Mouse (Mus musculus): ENCODE data around the gene Kif5c.

The Kif5c gene

GRCm38 (mm10) chr2:49744251-49745093 lies 125.4 kb downstream of the Kif5c start:
- DNase-seq (ENCODE audit: low spot score in 2 of 2), result peak; percentile 31 to 37

GRCm38 (mm10) chr2:49745094-49745781 lies 126.1 kb downstream of the Kif5c start:
- no peak for DNase-seq (ENCODE audit: low spot score in 2 of 2)

- no peak for DNase-seq (ENCODE audit: low spot score in 2 of 2)
Measured at GRCm38 (mm10) chr2:49746947-49747346, 127.8 kb downstream of the Kif5c start.

DNA sequence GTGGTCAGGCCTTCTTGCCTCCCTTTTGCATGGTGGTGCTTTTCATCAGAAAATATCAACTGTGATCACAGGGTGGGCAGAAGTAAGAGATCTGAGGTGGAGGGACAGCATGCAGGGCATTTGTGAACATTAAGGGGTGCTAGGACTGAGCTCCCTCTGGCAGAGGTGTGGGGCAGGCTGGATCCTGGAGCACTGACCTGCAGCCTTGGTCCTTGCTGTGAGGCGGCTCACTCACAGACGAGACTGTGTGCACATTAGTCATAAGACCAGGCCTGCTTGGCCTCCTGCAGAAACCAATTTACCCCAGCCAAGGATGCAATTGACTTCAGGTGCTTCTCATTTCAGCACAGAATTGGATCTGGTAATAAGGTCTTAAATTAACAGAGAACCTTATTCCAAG lies 128.6 kb downstream of the Kif5c start:
- no peak for DNase-seq (ENCODE audit: low spot score in 2 of 2)

DNA sequence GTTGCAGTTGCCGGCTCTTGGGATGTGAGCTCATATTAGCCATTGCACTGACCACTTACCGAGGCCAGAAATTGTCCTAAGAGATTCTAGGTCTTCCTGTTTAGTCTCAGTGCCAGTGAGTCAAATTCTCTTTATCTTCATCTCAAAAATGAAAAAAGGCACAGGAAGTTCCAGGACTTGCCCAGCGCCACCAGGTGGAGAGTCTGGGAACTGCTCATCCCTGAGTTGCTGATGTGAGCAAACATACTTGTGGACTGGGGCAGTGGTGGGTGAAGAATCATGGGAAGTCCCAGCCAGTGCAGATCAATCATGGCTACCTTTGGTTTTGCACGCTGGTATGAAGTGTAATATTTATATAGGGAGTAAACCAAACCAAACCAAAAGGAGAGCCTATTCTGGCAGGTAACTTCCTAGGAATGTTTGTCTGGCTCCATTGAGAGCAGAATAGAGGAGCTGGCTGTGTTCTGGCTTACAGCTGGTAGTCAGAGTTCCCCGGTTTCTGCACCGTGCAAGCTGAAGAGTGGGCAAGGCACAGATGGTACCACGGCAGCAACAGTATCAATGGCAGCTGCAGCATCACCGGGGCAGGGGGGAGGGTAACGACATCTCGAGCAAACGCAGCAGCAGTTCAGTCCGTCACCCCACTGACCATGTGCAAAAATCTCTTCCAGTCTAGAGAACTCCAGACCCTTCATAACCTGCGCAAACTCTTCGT lies 129.7 kb downstream of the Kif5c start:
- no peak for DNase-seq (ENCODE audit: low spot score in 2 of 2)

DNA sequence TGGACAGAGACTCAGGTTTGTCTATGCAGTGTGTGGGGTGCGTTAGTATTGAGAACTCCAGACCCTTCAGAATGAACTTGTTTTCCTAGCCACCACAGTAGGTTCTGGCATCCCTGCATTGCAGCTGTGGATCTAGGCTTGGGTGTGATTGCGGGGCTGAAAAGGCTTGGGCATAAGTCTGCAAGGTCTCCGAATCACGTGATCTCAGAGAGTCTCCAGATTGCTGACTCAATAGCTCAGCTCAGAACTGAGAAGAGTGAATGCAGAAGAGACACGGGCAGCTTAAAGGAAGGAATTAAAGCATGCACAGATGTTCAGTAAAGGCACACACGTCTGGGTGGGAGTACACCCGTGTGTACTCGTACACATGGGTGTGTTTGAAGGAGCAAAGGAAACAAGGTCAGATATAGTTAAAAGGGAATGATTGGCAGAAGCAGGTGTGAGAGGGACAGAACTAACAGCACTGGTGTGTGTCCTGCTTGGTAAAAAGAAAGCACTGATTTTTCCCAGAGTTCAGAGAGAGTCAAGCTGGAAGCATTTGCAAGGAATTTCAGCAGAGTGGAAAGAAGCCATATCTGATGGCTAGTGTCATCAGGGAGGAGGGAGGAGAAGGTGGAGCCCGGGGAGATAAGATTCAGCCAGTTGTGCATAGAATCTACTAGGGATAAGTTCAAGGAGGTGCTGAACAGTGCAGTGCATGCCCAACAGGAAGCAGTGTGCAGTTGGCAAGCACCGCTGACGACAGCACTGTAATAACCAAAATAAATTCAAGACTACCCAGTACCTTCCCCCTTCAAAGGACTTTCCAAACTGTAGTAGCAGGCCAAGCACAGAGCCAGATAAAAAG lies 130.9 kb downstream of the Kif5c start:
- peak in 1 of 2 experiments; percentile 32 for DNase-seq (ENCODE audit: low spot score in 2 of 2)

DNA sequence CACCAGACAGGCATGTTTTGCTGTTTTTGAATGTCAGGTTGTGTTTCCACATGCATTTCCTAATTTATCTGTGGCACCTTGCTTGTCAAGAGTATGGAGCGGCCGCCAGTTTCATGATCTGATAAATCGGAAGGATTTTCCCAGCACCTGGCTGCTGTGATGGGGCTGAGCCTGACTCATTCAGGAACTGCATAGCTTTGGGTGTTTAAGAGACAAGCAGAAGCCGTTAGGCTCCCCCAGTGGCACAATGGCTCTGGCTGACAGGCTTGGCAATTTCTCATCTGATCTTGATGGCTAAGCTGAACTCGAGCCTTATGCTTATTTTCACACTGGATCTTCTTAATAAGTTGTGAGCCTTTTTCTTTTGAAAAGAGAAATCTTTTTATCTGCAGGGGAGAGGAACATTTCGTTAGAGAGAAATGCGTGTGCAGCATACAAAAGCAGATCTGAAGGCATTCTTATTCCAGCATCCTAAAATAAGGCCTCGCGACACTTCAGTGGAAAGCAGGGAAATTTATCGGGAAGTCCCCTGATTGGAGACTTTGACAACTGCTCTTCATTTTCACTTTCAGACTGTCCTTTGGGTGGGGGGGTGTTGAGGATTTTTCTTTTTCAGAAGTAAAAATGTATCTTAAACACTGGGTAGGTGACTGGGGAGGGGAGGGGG lies 132.6 kb downstream of the Kif5c start:
- no peak for DNase-seq (ENCODE audit: low spot score in 2 of 2)

- no peak for DNase-seq (ENCODE audit: low spot score in 2 of 2)
Measured at GRCm38 (mm10) chr2:49752211-49752607, 133.1 kb downstream of the Kif5c start.

GRCm38 (mm10) chr2:49753062-49753461 lies 134.0 kb downstream of the Kif5c start:
- DNase-seq (ENCODE audit: low spot score in 2 of 2), result no peak

- no peak for DNase-seq (ENCODE audit: low spot score in 2 of 2)
Measured at GRCm38 (mm10) chr2:49755054-49755453, 136.0 kb downstream of the Kif5c start.

GRCm38 (mm10) chr2:49757616-49758015 lies 138.5 kb downstream of the Kif5c start:
- no peak for DNase-seq (ENCODE audit: low spot score in 2 of 2)

GRCm38 (mm10) chr2:49764331-49764946 lies 145.3 kb downstream of the Kif5c start:
- peak in 1 of 2 experiments; percentile 20 for DNase-seq (ENCODE audit: low spot score in 2 of 2)

- DNase-seq (ENCODE audit: low spot score in 2 of 2), result no peak
Measured at GRCm38 (mm10) chr2:49768916-49769315, 149.8 kb downstream of the Kif5c start.

DNA sequence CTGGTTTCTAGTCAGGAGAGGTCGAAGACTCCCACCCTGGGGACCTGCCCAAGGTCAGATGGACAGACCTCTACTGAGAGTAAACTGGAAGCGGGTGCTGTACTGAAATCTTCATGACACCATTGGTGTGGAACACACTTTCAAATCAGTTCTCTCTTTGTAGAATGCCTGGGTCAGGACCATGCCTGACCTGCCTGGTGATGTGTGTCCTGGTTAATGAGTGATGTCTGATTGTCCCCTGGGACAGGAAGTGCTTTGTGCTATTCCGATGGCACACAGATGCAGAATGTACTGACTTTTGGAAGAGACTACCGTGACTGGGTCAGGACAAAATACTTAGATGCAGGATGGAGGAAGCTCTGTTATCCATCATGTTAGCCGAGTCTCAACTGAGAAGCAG lies 151.3 kb downstream of the Kif5c start:
- DNase-seq (ENCODE audit: low spot score in 2 of 2), result no peak

GRCm38 (mm10) chr2:49771172-49771571 lies 152.1 kb downstream of the Kif5c start:
- DNase-seq (ENCODE audit: low spot score in 2 of 2), result no peak

GRCm38 (mm10) chr2:49773194-49773931 lies 154.3 kb downstream of the Kif5c start:
- no peak for DNase-seq (ENCODE audit: low spot score in 2 of 2)

DNA sequence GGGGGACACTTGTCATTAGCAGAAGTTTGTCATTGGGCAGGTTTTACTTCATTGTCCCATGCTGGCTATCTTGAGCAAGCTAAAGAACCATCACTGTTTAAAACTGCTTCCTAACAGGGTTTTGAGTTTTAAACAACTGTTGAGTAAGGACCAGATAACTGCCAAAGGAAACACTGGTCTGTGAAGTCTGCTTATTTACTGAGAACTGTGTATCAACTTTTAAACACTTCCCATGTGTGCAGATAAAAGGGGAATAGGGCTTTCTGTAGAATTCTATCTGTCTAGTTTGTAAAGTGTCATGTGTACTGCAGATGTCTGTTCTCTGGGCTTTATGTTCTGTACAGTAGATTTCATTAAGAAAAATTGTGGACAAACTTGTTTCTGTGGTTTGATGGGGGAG lies 155.1 kb downstream of the Kif5c start:
- no peak for DNase-seq (ENCODE audit: low spot score in 2 of 2)

- DNase-seq (ENCODE audit: low spot score in 2 of 2), result no peak
Measured at GRCm38 (mm10) chr2:49775187-49775586, 156.1 kb downstream of the Kif5c start.

DNA sequence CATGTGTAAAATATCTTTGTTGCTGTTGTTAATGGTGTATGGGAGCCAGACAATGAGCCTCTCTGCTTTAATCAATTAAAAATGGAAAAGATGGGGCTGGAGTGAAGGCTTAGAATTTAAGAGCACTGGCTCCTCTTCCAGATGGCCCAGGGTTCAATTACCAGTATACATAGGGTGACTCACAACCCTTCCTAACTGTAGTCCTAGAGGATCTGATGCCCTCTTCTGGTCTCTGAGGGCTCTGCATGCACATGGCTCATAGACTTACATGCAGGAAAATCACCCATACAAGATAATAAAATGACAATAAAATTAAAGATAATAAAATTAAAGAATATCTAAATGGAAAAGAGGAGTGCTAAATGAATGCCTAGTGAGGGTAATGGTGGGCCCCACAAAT lies 156.6 kb downstream of the Kif5c start:
- DNase-seq (ENCODE audit: low spot score in 2 of 2), result no peak

DNA sequence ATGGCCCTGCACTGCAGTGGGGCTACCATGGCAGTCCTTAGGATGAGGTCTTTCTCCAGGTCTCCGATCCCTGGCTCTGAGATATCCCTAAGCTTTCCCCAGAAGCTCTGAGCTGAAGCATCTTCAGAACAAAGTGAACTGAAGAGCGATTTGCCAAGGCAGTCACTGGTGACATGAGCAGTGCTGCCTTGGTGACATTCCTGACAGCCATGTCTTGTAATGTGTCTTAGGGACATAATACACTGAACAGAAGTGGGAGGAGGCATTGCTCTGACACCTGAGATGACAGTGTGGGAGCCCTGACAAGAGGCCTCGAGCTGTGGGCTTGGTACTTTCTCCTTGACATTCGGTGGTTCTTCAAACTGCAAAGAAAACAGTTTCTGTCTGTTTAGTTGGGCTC lies 157.3 kb downstream of the Kif5c start:
- DNase-seq (ENCODE audit: low spot score in 2 of 2), result no peak

All from heart, adult 9 months (tissue).